26 mouse cellular contexts compared by ENCODE assay signal in the genomic region with DNA sequence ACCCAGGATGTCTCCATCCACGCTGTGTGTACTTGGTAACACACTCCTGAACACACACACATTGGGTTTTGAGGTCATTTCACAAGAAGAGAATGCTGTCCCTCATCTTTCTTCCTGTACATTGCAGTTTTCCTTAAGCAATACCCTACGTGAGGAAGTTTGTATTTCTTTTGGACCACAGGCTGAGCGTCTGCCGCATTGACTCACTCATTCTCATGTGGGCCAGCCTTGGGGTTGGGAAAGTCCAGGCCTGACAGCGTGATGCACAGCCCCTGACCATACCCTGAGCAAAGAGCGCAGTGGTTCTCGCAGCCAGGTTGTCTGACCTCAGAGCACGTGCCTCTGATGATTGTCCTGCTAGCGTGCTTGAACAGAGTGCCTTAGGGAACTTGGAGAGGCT. TPM values are rescaled to one million over a fixed set of nuclear protein-coding genes. Genes with fewer than 3 reads are reported as not detected.
DNase-seq lines count a peak whose midpoint lies in the region; ATAC-seq and TF ChIP-seq lines count a peak whose summit lies in the region.
"Had no signal": no experiment of that assay in that cellular context is flagged by ENCODE, and none has a peak within 500 bp of the region (broad histone marks: within the 10 kb centered on the region; RNA-seq: fewer than 3 reads in every experiment).

No protein-coding gene starts in this region.

- H3K4me3 ChIP-seq in limb, embryonic 12.5 days (replicated peaks): no peak overlapping the region
- no peak overlapping the region for H3K4me3 ChIP-seq in limb, embryonic 10.5 days
- no peak overlapping the region for H3K4me3 ChIP-seq in thymus, adult 2 months (ENCODE audit: control insufficient read depth, insufficient read depth, low read length)
- peak overlapping the region; percentile 25 for H3K4me3 ChIP-seq in megakaryocyte, embryonic 14.5 days (replicated peaks)
- H3K4me3 ChIP-seq: forebrain, embryonic 13.5 days; heart, adult 2 months; heart, embryonic 12.5 days; hindbrain, embryonic 13.5 days; limb, embryonic 15.5 days; stomach, embryonic 15.5 days had no signal

- H3K27ac ChIP-seq in limb, embryonic 12.5 days: peak overlapping the region; percentile 59; the same call in 1 of the 2 replicates
- no peak overlapping the region for H3K27ac ChIP-seq in limb, embryonic 10.5 days
- no peak overlapping the region for H3K27ac ChIP-seq in thymus, adult 2 months (ENCODE audit: control insufficient read depth, insufficient read depth, low read length)
- H3K27ac ChIP-seq: forebrain, embryonic 13.5 days; heart, adult 2 months; hindbrain, embryonic 13.5 days; limb, embryonic 15.5 days; liver, embryonic 14.5 days; stomach, embryonic 15.5 days had no signal

- TF ChIP-seq CTCF in thymus, adult 2 months (IDR thresholded peaks at IDR 0.05; ENCODE audit: borderline replicate concordance, control insufficient read depth, extremely low read depth, insufficient read depth, low read length, poor library complexity): 0 out of 2 replicates have a peak, but pooled peaks have one; percentile 18

- 88% methylated on average over 9 of the region's 9 CpGs for WGBS in limb, embryonic 12.5 days
- 94% methylated on average over 9 of the region's 9 CpGs for WGBS in limb, embryonic 10.5 days
- 96% methylated on average over 9 of the region's 9 CpGs for WGBS in thymus, adult 2 months

- H3K4me2 ChIP-seq in limb, embryonic 12.5 days: no peak overlapping the region
- H3K4me2 ChIP-seq: forebrain, embryonic 13.5 days; heart, embryonic 12.5 days; hindbrain, embryonic 13.5 days; limb, embryonic 15.5 days; stomach, embryonic 15.5 days had no signal

- no peak overlapping the region for H3K9ac ChIP-seq in limb, embryonic 12.5 days (replicated peaks)
- H3K9ac ChIP-seq: forebrain, embryonic 13.5 days; heart, embryonic 12.5 days; hindbrain, embryonic 13.5 days; limb, embryonic 15.5 days; liver, embryonic 14.5 days; stomach, embryonic 15.5 days had no signal

- peaks cover 86% of the 10 kb centered on the region for H3K36me3 ChIP-seq in limb, embryonic 12.5 days
- H3K36me3 ChIP-seq in limb, embryonic 10.5 days: peaks cover 96% of the 10 kb centered on the region
- H3K36me3 ChIP-seq in thymus, adult 2 months (ENCODE audit: control insufficient read depth, insufficient read depth, low read length): peaks cover 73% of the 10 kb centered on the region
- peaks cover 92% of the 10 kb centered on the region for H3K36me3 ChIP-seq in megakaryocyte, embryonic 14.5 days (replicated peaks; ENCODE audit: low read length)

- peaks cover 27% of the 10 kb centered on the region for H3K4me1 ChIP-seq in limb, embryonic 12.5 days (replicated peaks)
- 0 out of 2 replicates have a peak, but pooled peaks cover 4% of the 10 kb centered on the region for H3K4me1 ChIP-seq in limb, embryonic 10.5 days
- no peaks in the 10 kb centered on the region for H3K4me1 ChIP-seq in thymus, adult 2 months (replicated peaks; ENCODE audit: control insufficient read depth, insufficient read depth, low read length)
- H3K4me1 ChIP-seq in megakaryocyte, embryonic 14.5 days: peaks cover 6% of the 10 kb centered on the region; the same call in 1 of the 2 replicates
- H3K4me1 ChIP-seq: forebrain, embryonic 13.5 days; heart, embryonic 12.5 days; hindbrain, embryonic 13.5 days; stomach, embryonic 15.5 days had no signal

- ATAC-seq in limb, embryonic 12.5 days (ENCODE audit: insufficient number of reproducible peaks, insufficient read depth, low FRiP score, low TSS enrichment, low read depth): no peak
- ATAC-seq: CD4-positive, CD25-positive, alpha-beta regulatory T cell, adult 4 months; forebrain, embryonic 13.5 days had no signal

- H3K27me3 ChIP-seq in limb, embryonic 12.5 days: no peaks in the 10 kb centered on the region
- no peaks in the 10 kb centered on the region for H3K27me3 ChIP-seq in limb, embryonic 10.5 days (ENCODE audit: low read depth, poor library complexity, severe bottlenecking)
- H3K27me3 ChIP-seq in thymus, adult 2 months (ENCODE audit: control insufficient read depth, insufficient read depth, low read length): no peaks in the 10 kb centered on the region
- no peaks in the 10 kb centered on the region for H3K27me3 ChIP-seq in megakaryocyte, embryonic 14.5 days (replicated peaks)
- H3K27me3 ChIP-seq: forebrain, embryonic 13.5 days; heart, embryonic 12.5 days; hindbrain, embryonic 13.5 days; limb, embryonic 15.5 days; stomach, embryonic 15.5 days had no signal

- no peaks in the 10 kb centered on the region for H3K9me3 ChIP-seq in limb, embryonic 12.5 days
- no peaks in the 10 kb centered on the region for H3K9me3 ChIP-seq in limb, embryonic 10.5 days (replicated peaks)
- H3K9me3 ChIP-seq in megakaryocyte, embryonic 14.5 days: no peaks in the 10 kb centered on the region
- H3K9me3 ChIP-seq: forebrain, embryonic 13.5 days; heart, embryonic 12.5 days; hindbrain, embryonic 13.5 days; limb, embryonic 15.5 days; stomach, embryonic 15.5 days had no signal

- TF ChIP-seq POLR2A in thymus, adult 2 months (IDR thresholded peaks at IDR 0.05; ENCODE audit: control insufficient read depth, extremely low read depth, insufficient read depth, low read length, poor library complexity): no peak

- DNase-seq in limb, embryonic 10.5 days (ENCODE audit: low spot score): no peak
- no peak for DNase-seq in thymus, adult 2 months
- DNase-seq in thymus, adult 18-20 months: no peak
- no peak for DNase-seq in urinary bladder, adult 18-20 months (ENCODE audit: low spot score in 2 of 2)
- no peak for DNase-seq in gastrocnemius, postnatal 25 days
- DNase-seq: adrenal gland, postnatal 14 days; cerebellum, adult 18-20 months; cerebellum, postnatal 10 days; gastrocnemius, postnatal 36 days; heart, adult 2 months; heart, postnatal 4 days; kidney, adult 18-20 months; kidney, postnatal 36 days; midbrain, embryonic 14.5 days; right cerebral cortex, postnatal 25 days; thymus, postnatal 25 days had no signal

RNA-seq across cellular contexts. Expression of gene Rfc5, which starts 15.4 kb away (rescaled TPM):
- 105 TPM in 2 replicates for polyA plus RNA-seq in limb, embryonic 12.5 days (2016; fragmentation: Nextera tagmentation; extraction: Ambion mirVana)
- polyA plus RNA-seq in limb, embryonic 10.5 days (2016; fragmentation: Nextera tagmentation; extraction: Ambion mirVana): 159 and 167 TPM in 2 replicates
- polyA plus RNA-seq in thymus, adult 2 months (2012; rRNA removed): 63.7 and 65.4 TPM in 2 replicates
- 23.5 and 42.8 TPM in 2 replicates for polyA plus RNA-seq in megakaryocyte, embryonic 14.5 days (2012; ENCODE audit: insufficient read depth, low replicate concordance)
- 1 to 10 TPM in 1 of 2 experiments, under 1 TPM in 1; 1.00 to 2.7 TPM for total RNA-seq in gastrocnemius, postnatal 25 days (2021)

RNA-seq across cellular contexts. Expression of gene Wsb2, which starts 16.3 kb away (rescaled TPM):
- polyA plus RNA-seq in limb, embryonic 12.5 days (2016; fragmentation: Nextera tagmentation; extraction: Ambion mirVana): 46.5 and 50.0 TPM in 2 replicates
- 37.2 and 41.7 TPM in 2 replicates for polyA plus RNA-seq in limb, embryonic 10.5 days (2016; fragmentation: Nextera tagmentation; extraction: Ambion mirVana)
- polyA plus RNA-seq in thymus, adult 2 months (2012; rRNA removed): 91.8 and 120 TPM in 2 replicates
- 7.5 and 29.6 TPM in 2 replicates for polyA plus RNA-seq in megakaryocyte, embryonic 14.5 days (2012; ENCODE audit: insufficient read depth, low replicate concordance)
- total RNA-seq in gastrocnemius, postnatal 25 days (2021): 10 to 100 TPM; 75.4 to 83.4 TPM

RNA-seq across cellular contexts. Expression of gene Ksr2, which starts 40.4 kb away (rescaled TPM):
- 0.04 and 0.16 TPM in 2 replicates for polyA plus RNA-seq in limb, embryonic 12.5 days (2016; fragmentation: Nextera tagmentation; extraction: Ambion mirVana)
- polyA plus RNA-seq in limb, embryonic 10.5 days (2016; fragmentation: Nextera tagmentation; extraction: Ambion mirVana): 0.01 TPM in 1 of 2 replicates, not detected in the other
- 0.54 and 0.84 TPM in 2 replicates for polyA plus RNA-seq in thymus, adult 2 months (2012; rRNA removed)
- 0.03 and 0.12 TPM in 2 replicates for polyA plus RNA-seq in megakaryocyte, embryonic 14.5 days (2012; ENCODE audit: insufficient read depth, low replicate concordance)
- under 1 TPM; 0.05 to 0.08 TPM for total RNA-seq in gastrocnemius, postnatal 25 days (2021)
- polyA plus RNA-seq: heart, postnatal 0 days had no signal

RNA-seq across cellular contexts. Expression of gene Vsig10, which starts 54.5 kb away (rescaled TPM):
- polyA plus RNA-seq in limb, embryonic 12.5 days (2016; fragmentation: Nextera tagmentation; extraction: Ambion mirVana): 5.2 and 6.4 TPM in 2 replicates
- 3.1 and 4.4 TPM in 2 replicates for polyA plus RNA-seq in limb, embryonic 10.5 days (2016; fragmentation: Nextera tagmentation; extraction: Ambion mirVana)
- polyA plus RNA-seq in thymus, adult 2 months (2012; rRNA removed): 7.3 and 11.5 TPM in 2 replicates
- polyA plus RNA-seq in megakaryocyte, embryonic 14.5 days (2012; ENCODE audit: insufficient read depth, low replicate concordance): 0.23 TPM in 1 of 2 replicates, not detected in the other
- 1 to 10 TPM; 5.0 to 5.5 TPM for total RNA-seq in gastrocnemius, postnatal 25 days (2021)
